Mouse (Mus musculus): ENCODE measurements at regions not wholly inside any gene's neighbourhood (a gene's known extent, or its start where the extent isn't known, plus 50 kb on each side); places are given as distances from the start of the nearest gene placed in this dataset.

- DNase-seq (ENCODE audit: low spot score): no peak
Observed at GRCm38 (mm10) chr10:96786903-96787571, 170.2 kb downstream of the Btg1 start.

GRCm38 (mm10) chr10:96787572-96787946 is 170.8 kb downstream of the Btg1 start:
- DNase-seq (ENCODE audit: low spot score): no peak

- no peak for DNase-seq (ENCODE audit: low spot score)
Observed at GRCm38 (mm10) chr10:96788352-96789016, 171.7 kb downstream of the Btg1 start.

GRCm38 (mm10) chr10:96797116-96797515 is 180.3 kb downstream of the Btg1 start:
- DNase-seq (ENCODE audit: low spot score): no peak

- DNase-seq (ENCODE audit: low spot score): no peak
Observed at GRCm38 (mm10) chr10:96800801-96801200, 184.0 kb downstream of the Btg1 start.

- no peak for DNase-seq (ENCODE audit: low spot score)
Observed at GRCm38 (mm10) chr10:96804030-96804784, 187.4 kb downstream of the Btg1 start.

GRCm38 (mm10) chr10:96806579-96806978 is 189.8 kb downstream of the Btg1 start:
- no peak for DNase-seq (ENCODE audit: low spot score)

- DNase-seq (ENCODE audit: low spot score): no peak
Observed at GRCm38 (mm10) chr10:96821852-96822251, 205.0 kb downstream of the Btg1 start.

GRCm38 (mm10) chr10:96822344-96823335 is 205.8 kb downstream of the Btg1 start:
- DNase-seq (ENCODE audit: low spot score): no peak

- DNase-seq (ENCODE audit: low spot score): no peak
Observed at GRCm38 (mm10) chr10:96826234-96826788, 209.5 kb downstream of the Btg1 start.

- no peak for DNase-seq (ENCODE audit: low spot score)
Observed at GRCm38 (mm10) chr10:96827971-96828370, 211.2 kb downstream of the Btg1 start.

GRCm38 (mm10) chr10:96828581-96829246 is 211.9 kb downstream of the Btg1 start:
- no peak for DNase-seq (ENCODE audit: low spot score)

GRCm38 (mm10) chr10:96831071-96831470 is 214.3 kb downstream of the Btg1 start:
- DNase-seq (ENCODE audit: low spot score): no peak

GRCm38 (mm10) chr10:96837230-96837629 is 220.4 kb downstream of the Btg1 start:
- no peak for DNase-seq (ENCODE audit: low spot score)

- no peak for DNase-seq (ENCODE audit: low spot score)
Observed at GRCm38 (mm10) chr10:96841128-96841527, 224.3 kb downstream of the Btg1 start.

GRCm38 (mm10) chr10:96841956-96842355 is 225.2 kb downstream of the Btg1 start:
- DNase-seq (ENCODE audit: low spot score): no peak

- no peak for DNase-seq (ENCODE audit: low spot score)
Observed at GRCm38 (mm10) chr10:96845906-96846305, 229.1 kb downstream of the Btg1 start.

- no peak for DNase-seq (ENCODE audit: low spot score)
Observed at GRCm38 (mm10) chr10:96847028-96847427, 230.2 kb downstream of the Btg1 start.

- DNase-seq (ENCODE audit: low spot score): no peak
Observed at GRCm38 (mm10) chr10:96847433-96848165, 230.8 kb downstream of the Btg1 start.

- no peak for DNase-seq (ENCODE audit: low spot score)
Observed at GRCm38 (mm10) chr10:96848496-96848895, 231.7 kb downstream of the Btg1 start.
